Mouse (Mus musculus) MEL (cell line): Measurements from ENCODE around the gene Chchd4. TPM values are rescaled to one million over a fixed set of nuclear protein-coding genes. Genes with fewer than 3 reads are reported as not detected.
A peak's percentile ranks its signal among the peaks of the same experiment; 100 is the strongest.

Source experiments
- DNase-seq: peaks from one replicate; pipeline ENCODE4 v3.0.0; 2011; ENCODE audit warnings: low read depth, low spot score
- H3K27ac ChIP-seq: 2 replicates; pipeline ENCODE4 v1.5.1; 2012; ENCODE audit warnings: low read depth, mild to moderate bottlenecking, control low read depth, low read length, moderate library complexity; ENCODE audit not compliant: control insufficient read depth
- H3K27me3 ChIP-seq, 2 experiments: fragments of 150-350 bp in 1 of 2; sonication (generic) in 1 of 2; 2 replicates each; pipeline ENCODE4 v1.6.1; 2012; ENCODE audit warnings: low read length in 2 of 2, mild to moderate bottlenecking in 2 of 2, improper control_type of control experiment in 1 of 2, moderate library complexity in 1 of 2; ENCODE audit not compliant: insufficient read depth in 2 of 2, control insufficient read depth in 1 of 2
- H3K36me3 ChIP-seq, 2 experiments: 2 replicates each; pipeline ENCODE4 v1.6.1; 2012 to 2014; ENCODE audit warnings: low read length in 2 of 2, improper control_type of control experiment in 1 of 2, inconsistent platforms in 1 of 2, mild to moderate bottlenecking in 1 of 2; ENCODE audit not compliant: insufficient read depth in 2 of 2, control insufficient read depth in 1 of 2
- H3K4me1 ChIP-seq, 2 experiments: fragments of 150-350 bp in 1 of 2; sonication (generic) in 1 of 2; 2 replicates each; pipeline ENCODE4 v1.6.1; 2012; ENCODE audit warnings: low read length in 2 of 2, improper control_type of control experiment in 1 of 2, mild to moderate bottlenecking in 1 of 2; ENCODE audit not compliant: insufficient read depth in 2 of 2, control insufficient read depth in 1 of 2
- H3K4me3 ChIP-seq, 2 experiments: fragments of 150-350 bp in 1 of 2; sonication (generic) in 1 of 2; 2 replicates each; pipeline ENCODE4 v1.5.1; 2012; ENCODE audit warnings: low read depth in 2 of 2, low read length in 2 of 2, mild to moderate bottlenecking in 2 of 2, moderate library complexity in 2 of 2, control low read depth in 1 of 2, improper control_type of control experiment in 1 of 2; ENCODE audit not compliant: control insufficient read depth in 1 of 2, insufficient read depth in 1 of 2
- H3K79me2 ChIP-seq: 2 replicates; pipeline ENCODE4 v1.6.1; 2012; ENCODE audit warnings: mild to moderate bottlenecking, low read length, moderate library complexity; ENCODE audit not compliant: control insufficient read depth, poor library complexity, insufficient read depth
- H3K9ac ChIP-seq: 2 replicates; pipeline ENCODE4 v1.6.1; 2012; ENCODE audit warnings: low read depth, mild to moderate bottlenecking, control low read depth, low read length, moderate library complexity; ENCODE audit not compliant: control insufficient read depth, poor library complexity, severe bottlenecking
- H3K9me3 ChIP-seq: fragments of 150-350 bp; sonication (generic); replicated peaks from 2 replicates; pipeline ENCODE4 v1.6.1; 2012; ENCODE audit warnings: mild to moderate bottlenecking, low read length, improper control_type of control experiment, moderate library complexity; ENCODE audit not compliant: insufficient read depth
- CHD1 ChIP-seq: IDR thresholded peaks from 2 replicates; pipeline ENCODE4 v1.6.1; 2012; ENCODE audit warnings: low read depth, mild to moderate bottlenecking, inconsistent platforms, low read length, improper control_type of control experiment
- E2F4 ChIP-seq: IDR thresholded peaks from 2 replicates; pipeline ENCODE4 v1.6.1; 2011; ENCODE audit warnings: low read depth, low read length, improper control_type of control experiment, borderline replicate concordance
- ELF1 ChIP-seq: IDR thresholded peaks from 2 replicates; pipeline ENCODE4 v1.6.1; 2014; ENCODE audit warnings: low read depth, mild to moderate bottlenecking, inconsistent platforms, low read length, improper control_type of control experiment, moderate library complexity
- ETS1 ChIP-seq: IDR thresholded peaks from 2 replicates; pipeline ENCODE4 v1.6.1; 2012; ENCODE audit warnings: low read depth, mild to moderate bottlenecking, inconsistent platforms, low read length, improper control_type of control experiment, moderate library complexity
- GABPA ChIP-seq: IDR thresholded peaks from 2 replicates; pipeline ENCODE4 v1.6.1; 2012; ENCODE audit warnings: low read depth, mild to moderate bottlenecking, inconsistent platforms, low read length, improper control_type of control experiment, moderate library complexity
- JUND ChIP-seq: IDR thresholded peaks from 2 replicates; pipeline ENCODE4 v1.6.1; 2011; ENCODE audit warnings: low read depth, mild to moderate bottlenecking, improper control_type of control experiment, low read length
- KAT2A ChIP-seq: conservative IDR thresholded peaks from 2 replicates; pipeline ENCODE4 v1.6.1; 2012; ENCODE audit warnings: low read depth, low read length, improper control_type of control experiment, inconsistent platforms
- MAFK ChIP-seq: IDR thresholded peaks from 2 replicates; pipeline ENCODE4 v1.6.1; 2011; ENCODE audit warnings: low read depth, mild to moderate bottlenecking, low read length, improper control_type of control experiment, borderline replicate concordance
- MAZ ChIP-seq: IDR thresholded peaks from 2 replicates; pipeline ENCODE4 v1.6.1; 2012; ENCODE audit warnings: low read depth, mild to moderate bottlenecking, inconsistent platforms, low read length, improper control_type of control experiment
- MEF2A ChIP-seq: IDR thresholded peaks from 2 replicates; pipeline ENCODE4 v1.6.1; 2014; ENCODE audit warnings: low read depth, mild to moderate bottlenecking, inconsistent platforms, low read length, improper control_type of control experiment; ENCODE audit not compliant: poor library complexity, insufficient replicate concordance, severe bottlenecking; ENCODE audit errors: extremely low read depth
- MXI1 ChIP-seq: IDR thresholded peaks from 2 replicates; pipeline ENCODE4 v1.6.1; 2011; ENCODE audit warnings: mild to moderate bottlenecking, low read depth, low read length, improper control_type of control experiment
- MYB ChIP-seq: IDR thresholded peaks from 2 replicates; pipeline ENCODE4 v1.6.1; 2011; ENCODE audit warnings: mild to moderate bottlenecking, low read depth, low read length, improper control_type of control experiment
- MYC ChIP-seq: IDR thresholded peaks from 2 replicates; pipeline ENCODE4 v1.6.1; 2011; ENCODE audit warnings: low read depth, mild to moderate bottlenecking, low read length, improper control_type of control experiment, moderate library complexity
- RAD21 ChIP-seq: IDR thresholded peaks from 2 replicates; pipeline ENCODE4 v1.6.1; 2011; ENCODE audit warnings: mild to moderate bottlenecking, low read depth, low read length, improper control_type of control experiment
- RCOR1 ChIP-seq: IDR thresholded peaks from 2 replicates; pipeline ENCODE4 v1.6.1; 2012; ENCODE audit warnings: low read depth, mild to moderate bottlenecking, inconsistent platforms, low read length, improper control_type of control experiment
- SMC3 ChIP-seq: IDR thresholded peaks from 2 replicates; pipeline ENCODE4 v1.6.1; 2011; ENCODE audit warnings: low read depth, low read length, improper control_type of control experiment
- TBP ChIP-seq: IDR thresholded peaks from 2 replicates; pipeline ENCODE4 v1.8.0; 2011; ENCODE audit warnings: low read depth, low read length, improper control_type of control experiment
- USF1 ChIP-seq: IDR thresholded peaks from 2 replicates; pipeline ENCODE4 v1.6.1; 2014; ENCODE audit warnings: low read depth, mild to moderate bottlenecking, inconsistent platforms, low read length, improper control_type of control experiment, moderate library complexity
- USF2 ChIP-seq, 2 experiments: IDR thresholded peaks; 2 replicates each; pipeline ENCODE4 v1.6.1; 2011 to 2012; ENCODE audit warnings: improper control_type of control experiment in 2 of 2, low read length in 2 of 2, borderline replicate concordance in 1 of 2, inconsistent platforms in 1 of 2, low read depth in 1 of 2, mild to moderate bottlenecking in 1 of 2; ENCODE audit not compliant: insufficient read depth in 1 of 2
- ZNF384 ChIP-seq: IDR thresholded peaks from 2 replicates; pipeline ENCODE4 v1.6.1; 2012; ENCODE audit warnings: low read depth, mild to moderate bottlenecking, inconsistent platforms, low read length, improper control_type of control experiment
- polyA plus RNA-seq, 2 experiments: library from polyadenylated mRNA; stranded (reverse) in 1 of 2; unstranded in 1 of 2; fragments of >175 nt in 1 of 2; fragments of >200 nt in 1 of 2; gene quantifications; 2 replicates each; pipeline versions ENCODE4 v1.2.1 to v1.2.4; 2012; ENCODE audit warnings: low replicate concordance in 2 of 2, low read depth in 1 of 2; ENCODE audit not compliant: insufficient read length in 2 of 2, insufficient read depth in 1 of 2, missing spikeins in 1 of 2
- total RNA-seq: library from RNA; depleted of rRNA; stranded (reverse); fragments of 300-350 nt; gene quantifications from 2 replicates; pipeline ENCODE4 v1.2.3, GENCODE M21; 2012

The Chchd4 gene
- total and polyA plus RNA-seq, 3 experiments, result 38.5 to 54.8 TPM; not detected in 1

DNA sequence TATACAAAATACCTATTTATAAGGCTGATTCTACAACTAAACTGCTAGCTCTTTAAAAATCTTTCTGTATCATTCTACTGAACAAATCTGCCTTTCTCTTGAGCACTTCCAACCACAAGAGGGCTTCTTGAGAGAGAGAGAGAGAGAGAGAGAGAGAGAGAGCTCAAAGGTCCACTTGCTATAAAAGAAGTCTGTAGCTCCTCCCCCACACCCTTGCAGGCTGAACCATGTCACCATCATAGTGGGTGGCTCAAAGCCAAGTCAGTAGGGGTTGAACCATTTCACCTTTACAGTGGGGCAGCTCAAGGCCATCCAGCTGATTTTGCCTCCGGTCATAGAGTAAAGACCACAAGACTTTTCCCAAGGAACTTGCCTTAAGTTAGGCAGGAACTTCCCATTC is 13.9 kb downstream of the Chchd4 start:
- H3K36me3 ChIP-seq, result peaks cover 0 to 5% of the 10 kb centered on the region in 2 experiments; a peak in 2 of 4 replicates
- DNase-seq, result peak; percentile 34
- peaks cover 2 to 4% of the 10 kb centered on the region in 2 experiments; a peak in 3 of 4 replicates for H3K27me3 ChIP-seq
- H3K9ac ChIP-seq, result no peak overlapping the region
- H3K4me3 ChIP-seq, result no peak overlapping the region
- H3K27ac ChIP-seq, result no peak overlapping the region
- H3K4me1 ChIP-seq, result no peaks in the 10 kb centered on the region
- H3K79me2 ChIP-seq, result no peaks in the 10 kb centered on the region
- no peaks in the 10 kb centered on the region for H3K9me3 ChIP-seq
- TF ChIP-seq MYB (no peak), SMC3 (0 out of 2 replicates have a peak, but pooled peaks have one; percentile 4), JUND (peak; percentile 58; the same call in 1 of the 2 replicates)

DNA sequence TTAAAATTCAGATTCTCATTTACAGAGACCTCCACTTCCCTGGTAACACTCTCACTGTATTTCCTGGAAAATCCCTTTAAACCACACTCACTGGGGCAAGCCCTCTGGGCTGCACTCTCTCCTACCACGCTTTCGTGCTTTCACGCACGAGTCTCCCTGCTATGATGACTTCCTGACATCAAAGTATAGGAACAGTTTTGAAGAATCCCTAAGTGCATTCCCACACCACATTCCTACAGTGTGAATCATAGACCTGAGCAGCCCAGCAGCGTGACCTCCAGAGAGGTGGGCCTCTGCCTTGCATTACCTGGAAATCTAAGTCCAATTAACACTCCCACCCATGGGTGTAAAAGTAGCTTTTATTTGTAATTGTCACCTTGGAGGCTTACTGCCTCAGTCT is 18.8 kb downstream of the Chchd4 start:
- Histone ChIP-seq H3K4me1 (no peaks in the 10 kb centered on the region), H3K4me3 (no peak overlapping the region), H3K79me2 (no peaks in the 10 kb centered on the region), H3K9me3 (no peaks in the 10 kb centered on the region), H3K27ac (no peak overlapping the region), H3K9ac (no peak overlapping the region), H3K27me3 (peaks cover 5 to 23% of the 10 kb centered on the region in 2 experiments), H3K36me3 (no peaks in the 10 kb centered on the region)
- DNase-seq, result no peak
- no peak for TF ChIP-seq CHD1
- no peak for TF ChIP-seq KAT2A
- TF ChIP-seq USF1, result no peak
- no peak for TF ChIP-seq MXI1
- no peak for TF ChIP-seq SMC3
- TF ChIP-seq E2F4, result no peak
- no peak for TF ChIP-seq MYB
- no peak for TF ChIP-seq MYC
- no peak for TF ChIP-seq MEF2A
- no peak for TF ChIP-seq ETS1
- TF ChIP-seq USF2 (IDR thresholded peaks at IDR 0.05; ENCODE audit: borderline replicate concordance in 1 of 2, insufficient read depth in 1 of 2, low read depth in 1 of 2, low read length in 2 of 2), result no peak
- TF ChIP-seq RCOR1, result no peak
- TF ChIP-seq TBP, result no peak
- no peak for TF ChIP-seq ELF1
- TF ChIP-seq ZNF384, result no peak
- no peak for TF ChIP-seq MAZ
- no peak for TF ChIP-seq GABPA
- TF ChIP-seq RAD21, result no peak
- no peak for TF ChIP-seq MAFK
